Mouse (Mus musculus) frontal cortex, postnatal 36 days (tissue): ENCODE data around the gene Phyh.
"Not testable (repeated sequence)": the region's sequence is repeated elsewhere in the genome, so short reads cannot be mapped to it uniquely, and the experiment has no call there.

ENCODE experiments used
- DNase-seq, 2 experiments: peaks; one replicate each; pipeline ENCODE4 v3.0.0; 2022; ENCODE audit warnings: low spot score in 2 of 2

Gene Phyh

DNA sequence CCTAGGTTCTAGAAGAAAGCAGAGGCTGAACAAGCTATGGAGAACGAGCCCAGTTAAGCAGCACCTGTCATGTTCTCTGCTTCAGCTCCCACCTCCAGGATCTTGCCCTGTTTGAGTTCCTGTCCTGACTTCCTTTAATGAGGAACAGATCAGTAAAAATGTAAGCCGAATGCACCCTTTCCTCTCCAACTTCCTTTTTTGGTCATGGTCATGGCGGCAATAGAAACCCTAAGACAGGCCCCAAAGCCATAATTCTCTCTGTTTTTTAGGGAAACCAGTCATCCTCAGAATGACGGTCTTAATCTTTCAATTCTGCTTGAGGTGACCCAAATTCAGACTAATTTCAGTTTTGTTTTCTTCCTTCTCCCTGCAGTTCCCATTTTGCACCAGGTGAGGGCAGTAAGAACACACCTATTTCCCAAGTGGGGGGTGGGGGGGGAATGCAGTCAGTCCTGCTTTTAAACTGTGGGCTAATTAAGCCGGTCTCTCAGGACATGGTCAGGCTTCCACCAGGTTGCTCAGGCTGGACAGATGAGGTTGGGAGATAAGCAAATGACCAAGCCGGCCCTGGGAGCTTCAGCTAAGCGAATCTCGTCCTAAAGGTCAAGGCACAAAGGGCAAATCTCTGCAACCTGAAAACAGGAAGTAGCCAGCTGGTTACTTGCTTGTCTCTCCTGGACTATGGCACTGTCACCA is 1.3 kb upstream of the Phyh start:
- peak; percentile 56 to 63 for DNase-seq

DNA sequence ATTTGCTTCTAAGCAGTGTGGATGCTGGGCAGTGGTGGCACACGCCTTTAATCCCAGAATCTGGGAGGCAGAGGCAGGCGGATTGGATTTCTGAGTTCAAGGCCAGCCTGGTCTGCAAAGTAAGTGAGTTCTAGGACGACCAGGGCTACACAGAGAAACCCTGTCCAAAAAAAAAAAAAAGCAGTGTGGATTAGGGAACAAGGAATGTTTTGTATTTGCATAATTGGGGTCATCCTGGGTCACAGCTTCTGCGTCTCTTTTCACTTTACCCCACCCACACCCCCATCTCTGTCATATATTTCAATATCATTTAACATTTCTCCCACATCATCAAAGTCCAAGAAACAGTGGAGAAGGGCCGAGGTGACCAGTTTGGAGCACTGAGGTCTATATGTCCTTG is 2.2 kb downstream of the Phyh start:
- DNase-seq: no peak

DNA sequence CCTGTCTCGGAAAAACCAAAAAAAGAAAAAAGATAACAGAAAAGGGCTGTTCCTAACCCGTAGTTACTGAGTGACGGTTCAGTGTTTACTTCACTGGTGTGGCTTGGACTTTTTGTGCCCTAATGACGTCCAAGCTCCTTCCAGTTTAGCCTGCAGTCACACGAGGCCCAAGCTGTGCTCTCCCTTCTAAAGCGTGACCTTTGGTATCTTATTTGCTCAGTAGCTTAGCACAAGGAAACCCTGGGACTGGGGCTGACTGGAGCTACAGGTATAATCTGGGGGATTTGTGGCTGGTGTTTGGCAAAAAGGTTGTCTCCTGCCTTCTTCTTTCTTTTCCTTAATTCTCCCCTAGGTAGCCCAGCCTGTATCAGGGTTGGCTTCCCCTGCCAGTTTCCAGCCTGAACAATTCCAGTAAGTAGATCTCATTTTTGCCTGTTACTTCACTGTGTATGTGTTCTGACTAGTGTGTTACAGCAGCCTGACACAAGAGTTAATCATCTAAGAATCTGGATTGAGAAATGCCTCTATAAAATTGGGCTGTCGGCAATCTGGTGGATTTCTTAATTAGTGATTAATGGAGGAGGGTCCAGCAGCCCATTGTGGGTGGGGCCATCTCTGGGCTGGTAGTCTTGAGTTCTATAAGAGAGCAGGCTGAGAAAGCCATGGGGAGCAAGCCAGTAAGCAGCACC is 3.8 kb downstream of the Phyh start:
- no peak for DNase-seq

DNA sequence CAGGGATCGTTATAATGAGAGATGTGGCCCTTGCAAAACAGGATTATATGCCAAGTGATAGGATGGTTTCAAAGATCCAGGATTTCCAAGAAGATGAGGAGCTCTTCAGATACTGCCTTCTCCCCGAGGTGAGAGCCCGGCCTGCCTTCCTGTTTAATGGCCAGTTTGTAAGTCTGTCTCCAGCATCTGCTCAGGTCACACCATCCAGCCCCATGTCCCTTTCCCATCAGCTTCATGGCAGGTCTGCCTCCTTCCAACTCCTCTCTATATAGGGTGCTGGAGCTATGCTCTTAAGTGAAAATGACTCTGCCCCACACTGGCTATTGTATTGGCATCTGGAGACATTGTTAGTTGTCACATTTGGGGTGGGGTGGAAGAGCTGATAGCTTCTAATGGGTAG is 8.6 kb downstream of the Phyh start:
- DNase-seq: no peak

DNA sequence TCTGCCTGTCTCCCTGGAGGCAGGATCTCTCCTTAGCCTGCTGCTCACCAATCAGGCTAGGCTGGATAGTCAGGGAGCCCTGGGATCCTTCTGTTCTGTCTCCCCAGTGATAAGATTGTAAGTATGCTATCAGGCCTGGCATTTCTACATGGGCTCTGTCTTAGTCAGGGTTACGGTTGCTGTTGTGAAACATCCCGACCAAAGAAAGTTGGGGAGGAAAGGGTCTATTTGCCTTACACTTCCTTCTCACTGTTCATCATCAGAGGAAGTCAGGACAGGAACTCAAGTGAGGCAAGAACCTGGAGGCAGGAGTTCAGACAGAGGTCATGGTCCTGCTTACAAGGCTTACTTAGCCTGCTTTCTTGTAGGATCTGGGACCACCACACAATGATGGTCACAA is 10.4 kb downstream of the Phyh start:
- no peak for DNase-seq

DNA sequence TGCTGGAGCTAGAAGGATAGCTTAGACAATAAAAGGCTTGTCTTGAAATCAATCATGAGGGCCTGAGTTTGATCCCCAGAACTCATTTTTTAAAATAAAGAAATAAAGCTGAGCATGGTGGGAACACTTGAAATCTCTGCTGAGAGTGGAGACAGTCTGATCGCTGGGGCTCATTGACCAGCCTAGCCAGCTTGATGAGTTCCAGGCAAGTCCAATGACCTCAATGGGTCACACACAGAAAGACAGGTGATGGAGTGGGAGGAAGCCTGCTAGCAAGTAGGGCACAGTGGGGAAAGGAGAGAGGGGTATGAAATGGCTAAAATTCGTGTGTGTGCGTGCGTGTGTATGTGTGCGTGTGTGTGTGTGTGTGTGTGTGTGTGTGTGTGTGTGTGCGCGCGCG is 15.7 kb downstream of the Phyh start:
- DNase-seq: no peak

DNA sequence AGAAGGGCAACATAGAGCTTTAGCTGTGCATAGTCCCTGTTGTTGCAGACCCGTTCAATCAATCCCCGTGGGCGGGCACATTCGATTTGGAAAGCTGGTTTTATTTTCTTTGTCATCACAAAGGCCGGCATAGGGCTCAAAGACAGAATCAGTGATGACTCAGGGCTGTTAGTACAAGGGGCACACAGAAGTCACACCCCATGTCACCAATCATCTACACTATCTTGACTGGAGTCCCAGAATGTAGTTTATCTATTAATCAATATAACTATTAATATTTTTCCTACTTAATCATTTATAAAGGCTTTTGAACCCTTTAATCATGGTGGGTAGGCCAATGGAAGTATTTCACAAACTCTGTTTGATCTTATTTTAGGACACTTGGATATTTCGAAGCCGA is 19.1 kb downstream of the Phyh start:
- no peak for DNase-seq

DNA sequence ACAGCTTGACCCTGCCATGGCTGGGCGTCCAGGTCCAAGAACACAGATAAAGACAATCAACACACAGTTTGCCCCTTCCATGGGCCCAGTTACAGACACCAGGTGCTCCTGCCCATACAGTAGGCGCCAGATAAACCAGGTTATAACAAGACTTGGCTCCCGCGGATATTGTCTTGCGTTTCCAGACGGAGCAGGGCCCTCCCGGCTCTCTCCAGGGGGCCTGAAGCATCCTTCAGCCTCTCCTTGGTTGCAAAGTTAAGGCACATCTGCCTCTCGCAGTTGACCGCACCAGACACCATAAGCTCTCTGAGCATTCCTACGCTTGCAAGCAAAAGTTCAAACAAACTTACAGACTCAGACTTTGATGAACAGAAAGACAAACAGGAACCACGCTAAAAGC is 22.0 kb downstream of the Phyh start:
- no peak for DNase-seq

DNA sequence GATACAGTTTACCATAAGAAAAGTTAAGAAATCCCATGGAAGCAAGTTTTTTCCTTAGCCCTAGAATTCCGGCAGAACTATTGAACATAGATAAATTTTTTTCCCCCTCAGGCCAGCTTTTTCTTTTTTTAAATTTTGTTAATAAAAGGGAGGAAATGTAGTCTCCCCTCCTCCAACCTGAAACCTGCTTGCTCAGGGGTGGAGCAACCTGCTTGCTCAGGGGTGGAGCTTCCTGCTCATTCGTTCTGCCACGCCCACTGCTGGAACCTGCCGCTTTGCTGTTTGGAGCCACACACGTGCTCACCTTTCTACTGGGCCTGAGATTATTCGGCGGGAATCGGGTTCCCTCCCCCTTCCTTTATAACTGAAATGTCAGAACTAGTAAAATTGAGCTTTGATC is 30.9 kb downstream of the Phyh start:
- not testable (repeated sequence) for DNase-seq

DNA sequence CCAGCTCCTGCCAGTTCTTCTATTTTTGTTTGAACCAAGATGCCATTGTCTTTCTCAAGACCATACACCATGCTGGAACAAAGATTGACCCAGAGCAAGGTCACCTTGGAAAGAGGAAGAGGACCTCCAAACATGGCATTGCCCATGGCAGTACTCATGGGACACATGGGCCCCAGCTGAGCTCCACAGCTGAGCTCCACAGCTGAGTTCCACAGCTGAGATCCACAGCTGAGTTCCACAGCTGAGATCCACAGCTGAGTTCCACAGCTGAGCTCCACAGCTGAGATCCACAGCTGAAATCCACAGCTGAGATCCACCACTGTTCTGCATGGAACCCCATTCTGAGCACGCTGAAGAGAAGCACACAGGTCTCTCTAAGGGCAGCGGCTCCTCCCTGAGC is 32.2 kb downstream of the Phyh start:
- DNase-seq: no peak

DNA sequence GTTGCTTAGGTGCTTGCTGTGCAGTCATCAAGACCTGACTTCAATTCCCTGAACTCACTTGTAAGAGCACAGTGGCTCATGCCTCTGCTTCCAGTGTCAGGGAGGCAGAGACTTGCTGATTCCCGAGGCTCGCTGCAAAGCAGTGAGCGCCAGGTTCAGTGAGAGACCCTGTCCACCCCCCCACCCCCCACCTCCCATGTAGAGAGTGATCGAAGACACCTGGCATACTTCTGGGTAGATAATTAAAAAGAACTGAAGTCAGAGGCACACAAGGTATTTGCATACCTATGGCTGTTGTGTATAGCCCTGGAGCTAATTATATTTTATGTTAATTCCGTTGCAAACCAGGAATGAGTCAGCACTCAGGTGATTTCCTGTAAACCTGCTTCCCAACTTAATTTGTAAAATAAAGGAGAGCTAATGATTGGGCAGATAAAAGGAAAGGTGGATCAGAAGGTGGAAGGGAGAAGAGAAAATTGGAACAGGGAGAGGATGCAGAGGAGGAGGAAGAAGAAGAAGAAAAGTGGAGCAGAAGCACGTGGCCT is 35.5 kb downstream of the Phyh start:
- no peak for DNase-seq

DNA sequence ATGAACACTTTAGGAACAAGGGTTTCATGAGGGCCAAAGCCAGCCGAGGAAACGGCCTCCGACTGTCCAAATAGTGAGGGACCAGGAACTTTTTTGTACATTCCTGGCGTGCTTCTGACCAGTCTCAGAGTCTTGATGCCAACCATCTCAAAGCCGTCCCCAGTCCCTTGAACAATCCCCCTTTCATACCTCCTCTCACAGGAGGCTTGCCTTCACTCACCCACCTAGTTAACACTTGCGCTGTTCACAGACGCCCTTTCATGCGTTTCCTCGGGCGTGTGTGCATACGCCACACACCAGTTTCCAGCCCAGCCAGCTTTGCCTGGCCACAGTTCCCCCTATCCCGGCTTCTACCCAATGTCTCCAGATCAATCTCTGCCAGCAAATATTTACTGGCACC is 39.2 kb downstream of the Phyh start:
- DNase-seq: no peak

DNA sequence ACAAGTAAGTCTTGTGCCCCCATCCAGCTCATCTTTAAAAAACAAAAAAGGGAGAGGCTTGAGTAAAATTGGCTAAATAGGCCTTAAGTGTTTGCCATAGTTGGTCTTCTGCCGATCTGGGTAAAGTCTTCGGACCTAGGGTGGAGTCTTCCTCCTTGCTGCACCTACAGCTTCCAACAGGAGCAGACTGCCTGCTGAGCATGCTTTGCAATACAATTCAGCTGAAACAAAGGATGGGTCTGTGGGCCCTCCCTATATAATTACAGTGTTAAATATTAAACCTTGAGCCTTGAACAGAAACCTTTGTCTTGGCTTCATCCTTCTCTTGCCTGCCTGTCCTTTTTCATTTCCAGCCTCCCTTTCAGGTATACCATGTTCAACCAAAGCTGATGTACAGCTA is 49.0 kb downstream of the Phyh start:
- DNase-seq: no peak

DNA sequence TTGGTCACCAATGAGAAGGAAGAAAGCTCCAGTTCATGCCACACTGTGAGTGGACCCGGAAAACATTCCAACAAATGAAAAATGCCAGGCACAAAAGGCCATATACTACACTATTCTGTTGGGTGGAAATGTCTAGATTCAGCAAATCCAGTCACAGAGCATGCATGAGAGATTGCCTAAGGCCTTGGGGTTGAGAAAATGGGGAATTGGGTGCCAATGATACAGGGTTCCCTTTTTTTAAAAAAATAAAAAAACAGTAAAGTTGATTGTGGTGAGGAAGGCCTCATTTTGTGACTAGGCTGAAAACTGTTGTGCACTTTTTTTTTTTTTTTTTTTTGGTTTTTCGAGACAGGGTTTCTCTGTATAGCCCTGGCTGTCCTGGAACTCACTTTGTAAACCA is 50.3 kb downstream of the Phyh start:
- no peak for DNase-seq

DNA sequence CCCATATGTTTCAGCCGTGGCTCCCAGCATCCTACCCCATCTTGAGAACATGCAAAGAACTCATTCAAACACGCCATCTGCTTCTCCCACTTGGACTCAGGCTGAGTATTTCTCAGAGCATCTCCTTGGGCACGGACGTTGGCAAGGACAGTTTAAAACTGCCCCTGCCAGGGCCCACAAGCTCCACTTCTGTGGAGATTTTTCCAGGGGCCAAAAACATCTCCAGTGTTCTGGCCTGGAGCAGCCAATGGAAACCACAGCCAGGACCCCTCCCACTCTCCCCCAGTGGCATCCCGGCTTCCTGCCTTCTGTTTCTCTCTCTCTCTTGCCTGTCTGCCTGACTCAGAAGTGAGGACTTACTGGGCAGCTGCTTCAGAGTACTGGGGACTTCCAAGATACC is 57.0 kb downstream of the Phyh start, which contains the start of gene Ucma:
Gene Ucma (plus strand): TSS at position 316 of the 400 bp plus-strand sequence.
- DNase-seq: peak; percentile 17 to 49

DNA sequence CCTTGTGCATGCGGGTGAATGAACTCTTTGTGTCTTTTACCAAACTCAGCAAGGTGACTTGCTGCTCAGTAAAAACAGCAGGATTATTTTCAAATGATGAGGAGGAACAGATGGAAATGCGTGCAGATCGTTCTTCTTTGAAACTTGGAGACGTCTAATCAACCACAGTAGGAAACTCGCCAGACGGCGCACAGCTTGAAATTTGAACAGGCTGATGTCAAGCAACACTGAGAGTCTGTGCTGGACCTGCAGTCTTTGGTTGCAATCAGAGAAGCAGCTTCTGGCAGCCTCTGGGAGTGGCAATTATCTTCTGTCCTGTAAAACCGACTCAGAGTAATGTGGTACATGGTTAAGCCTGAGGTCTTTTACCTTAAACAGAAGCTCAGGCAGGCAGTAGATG is 59.3 kb downstream of the Phyh start:
- DNase-seq: no peak

DNA sequence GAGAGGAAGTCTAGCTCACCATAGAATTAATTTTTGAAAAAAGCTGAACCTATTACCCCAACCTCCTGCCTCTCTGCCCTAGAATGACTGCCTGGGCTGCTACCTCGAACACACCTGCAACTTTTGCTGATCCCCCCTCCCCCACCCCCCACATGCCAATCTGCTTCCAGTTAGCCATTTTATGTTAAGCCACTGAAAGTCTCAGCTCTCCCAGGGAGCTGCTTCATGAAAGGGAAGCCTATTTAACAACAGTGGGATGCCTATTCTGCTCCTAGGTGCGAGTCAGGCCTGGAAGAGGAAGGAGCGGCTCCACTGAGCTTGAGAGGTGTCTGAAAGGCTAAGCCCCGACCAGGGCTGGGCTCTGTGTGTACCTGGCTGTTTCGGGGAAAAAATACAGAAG is 65.2 kb downstream of the Phyh start:
- DNase-seq: no peak

DNA sequence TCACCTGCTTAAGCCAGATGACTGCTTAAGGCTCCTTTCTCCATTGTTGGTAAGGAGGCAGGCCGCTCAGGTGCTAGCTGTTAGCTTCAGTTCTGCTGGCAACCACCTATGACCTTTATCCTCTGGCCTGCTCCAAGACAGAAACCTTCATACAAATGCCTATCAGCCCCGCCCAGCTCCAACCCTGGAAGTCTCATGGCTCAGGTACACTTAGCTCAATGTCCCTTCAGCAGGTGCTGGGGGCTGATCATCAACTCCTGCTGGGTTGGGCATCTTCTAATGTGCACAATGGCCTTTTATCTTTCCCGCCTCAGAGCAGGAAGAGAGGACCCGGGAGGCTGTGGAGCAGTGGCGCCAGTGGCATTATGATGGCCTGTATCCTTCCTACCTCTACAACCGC is 66.2 kb downstream of the Phyh start:
- no peak for DNase-seq

DNA sequence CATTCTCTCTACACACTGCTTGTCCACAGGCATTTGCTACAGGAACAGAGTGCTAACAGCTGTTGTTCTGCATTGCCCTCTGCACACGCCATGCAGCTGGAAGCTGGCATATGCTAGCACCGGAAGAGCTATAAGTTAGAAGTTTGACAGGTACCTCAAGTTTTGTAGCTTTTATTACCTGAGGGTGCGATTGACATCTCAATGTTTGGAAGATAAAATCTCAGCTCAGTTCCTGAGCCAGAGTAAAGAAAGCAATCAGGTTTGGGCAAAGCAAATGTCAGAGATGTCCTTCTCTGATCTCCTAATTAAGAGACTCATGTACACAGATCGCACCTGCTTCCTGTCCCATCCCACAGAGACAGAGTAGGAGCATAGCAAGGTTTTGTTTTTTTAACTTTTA is 68.0 kb downstream of the Phyh start:
- DNase-seq: no peak

DNA sequence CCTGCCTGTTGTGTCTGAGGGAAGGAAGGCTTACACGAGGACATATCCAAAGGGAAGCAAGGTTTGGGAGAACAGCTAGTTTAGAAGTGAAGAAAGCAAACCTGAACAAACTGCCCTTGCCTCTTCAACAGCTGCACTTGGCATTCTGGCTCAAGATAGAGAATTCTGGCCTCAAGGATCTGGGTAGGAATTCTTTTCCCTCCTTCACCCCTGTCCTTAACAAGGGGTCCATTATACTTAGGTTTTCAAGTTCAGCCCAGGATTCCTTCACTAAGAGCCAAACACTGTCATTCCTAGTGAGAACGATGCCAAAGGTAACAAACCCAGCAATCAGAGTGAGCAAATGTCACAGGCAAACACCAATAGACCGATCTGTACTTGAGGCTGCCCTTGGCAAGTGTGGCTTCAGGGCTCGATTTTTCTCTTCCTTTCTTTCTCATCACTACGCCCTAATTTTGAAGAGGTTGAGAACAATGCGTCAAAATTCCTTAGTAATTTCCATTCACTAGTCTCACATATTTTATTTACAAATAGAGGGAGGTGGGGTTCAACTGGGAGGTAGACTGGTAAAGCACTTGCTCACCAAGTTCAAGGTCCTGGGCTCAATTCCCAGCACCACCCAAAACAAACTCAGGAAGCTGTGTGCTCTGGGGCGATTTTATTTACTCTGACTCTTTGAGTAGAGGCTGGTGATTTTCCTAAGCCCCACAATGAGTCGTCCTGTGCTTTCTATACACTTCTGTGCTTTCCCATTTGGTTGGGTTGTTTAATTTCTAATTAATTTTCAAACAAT is 68.8 kb downstream of the Phyh start:
- DNase-seq: no peak
